Mouse (Mus musculus): ENCODE results near the gene Ppil4.

DNA sequence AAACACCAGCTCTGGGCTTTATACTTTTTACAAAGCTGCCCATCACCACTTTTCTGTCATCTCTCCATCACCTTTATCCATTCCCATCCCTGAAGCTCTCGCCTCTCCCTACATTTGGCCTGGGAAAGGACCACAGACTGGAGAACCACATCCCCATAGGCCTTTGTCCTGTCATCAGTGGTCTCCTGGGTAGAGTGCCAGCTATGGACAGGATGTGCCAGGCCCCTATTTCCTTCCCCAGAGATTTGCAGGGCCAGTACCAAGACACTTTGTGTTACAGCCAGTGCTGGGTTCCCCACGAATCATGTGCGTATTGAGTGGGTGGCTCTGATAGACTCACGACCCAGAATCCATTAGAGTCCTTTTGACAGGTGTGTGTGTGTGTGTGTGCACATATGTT lies 53.3 kb downstream of the Ppil4 start:
- TF ChIP-seq GATA1 (IDR thresholded peaks at IDR 0.05; ENCODE audit: low read depth, low read length) (no peak), POLR2A (IDR thresholded peaks at IDR 0.05; ENCODE audit: control insufficient read depth in 1 of 2, insufficient read depth in 1 of 2, low read depth in 1 of 2, low read length in 2 of 2, poor library complexity in 1 of 2) (no peak), TCF12 (IDR thresholded peaks at IDR 0.05; ENCODE audit: low read depth, low read length) (no peak), POLR2AphosphoS2 (IDR thresholded peaks at IDR 0.05; ENCODE audit: low read length) (no peak), ETS1 (IDR thresholded peaks at IDR 0.05; ENCODE audit: low read depth, low read length) (no peak)
